Mouse (Mus musculus) hindbrain, embryonic 13.5 days (tissue): ENCODE measurements around the gene Fmnl3. TPM values are rescaled to one million over a fixed set of nuclear protein-coding genes. Genes with fewer than 3 reads are reported as not detected.

ENCODE experiments used
- ATAC-seq: fragments of 200-750 bp; cut with Nextera tagmentation; 2 replicates; pipeline ENCODE4 v1.8.0; 2017; ENCODE audit warnings: moderate TSS enrichment; ENCODE audit not compliant: low FRiP score
- H3K27ac ChIP-seq: fragments of 300-500 bp; sonication (generic); 2 replicates; pipeline ENCODE4 v1.5.1; 2015; ENCODE audit warnings: inconsistent platforms, mild to moderate bottlenecking, moderate library complexity
- H3K27me3 ChIP-seq: fragments of 300-500 bp; sonication (generic); 2 replicates; pipeline ENCODE4 v1.6.1; 2015; ENCODE audit warnings: mild to moderate bottlenecking, inconsistent platforms
- H3K36me3 ChIP-seq: fragments of 300-500 bp; sonication (generic); 2 replicates; pipeline ENCODE4 v1.6.1; 2015; ENCODE audit warnings: mild to moderate bottlenecking, inconsistent platforms
- H3K4me1 ChIP-seq: fragments of 300-500 bp; sonication (generic); replicated peaks from 2 replicates; pipeline ENCODE4 v1.6.1; 2015; ENCODE audit warnings: inconsistent platforms
- H3K4me2 ChIP-seq: fragments of 300-500 bp; sonication (generic); 2 replicates; pipeline ENCODE4 v1.6.1; 2015; ENCODE audit warnings: inconsistent platforms, mild to moderate bottlenecking, moderate library complexity
- H3K4me3 ChIP-seq: fragments of 300-500 bp; sonication (generic); 2 replicates; pipeline ENCODE4 v1.5.1; 2015; ENCODE audit warnings: mild to moderate bottlenecking, inconsistent platforms
- H3K9ac ChIP-seq: fragments of 300-500 bp; sonication (generic); 2 replicates; pipeline ENCODE4 v1.6.1; 2015; ENCODE audit warnings: mild to moderate bottlenecking, inconsistent platforms
- H3K9me3 ChIP-seq: fragments of 300-500 bp; sonication (generic); 2 replicates; pipeline ENCODE4 v1.6.1; 2016; ENCODE audit warnings: inconsistent platforms
- WGBS: fragments of 180-500 bp; shearing (Covaris S2); methylation state at CpG from one replicate; pipeline ENCODE4 v1.1.7; 2015; 5-methylcytosine and 5-hydroxymethylcytosine counted together
- polyA plus RNA-seq: library from polyadenylated mRNA; unstranded; fragments of >200 nt; fragmentation: Nextera tagmentation; extraction: Ambion mirVana; gene quantifications from 2 replicates; pipeline ENCODE4 v1.2.1, GENCODE M21; 2015

The Fmnl3 gene
- 8.2 and 8.8 TPM in 2 replicates for polyA plus RNA-seq

DNA sequence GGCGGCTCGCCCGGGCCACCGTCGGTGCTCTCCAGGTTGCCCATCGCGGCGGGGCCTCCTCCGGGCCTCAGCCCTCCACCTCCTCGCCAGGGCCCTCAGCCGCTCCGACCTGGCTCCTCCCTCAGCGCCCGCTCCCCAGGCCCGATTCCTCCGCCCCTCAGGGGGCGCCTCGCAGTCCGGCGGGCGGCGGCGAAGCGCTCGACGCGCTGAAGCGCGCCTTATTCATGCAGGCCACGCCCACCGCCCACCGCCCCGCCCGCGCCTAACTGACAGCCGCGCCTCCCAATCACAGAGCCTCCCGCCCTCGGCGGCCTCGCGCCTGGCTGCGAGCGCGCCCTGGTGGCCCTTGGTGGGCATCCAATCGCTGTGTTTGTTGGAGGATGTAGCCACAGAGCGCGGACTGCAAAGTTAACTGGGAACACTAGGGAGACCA lies at the start of gene Fmnl3:
Gene Fmnl3, minus strand, starts transcription at position 224 of the 433 bp plus-strand sequence.
- Histone ChIP-seq H3K27ac (peak within 1 kb of the TSS; percentile 91), H3K4me3 (peak within 1 kb of the TSS; percentile 84), H3K4me2 (peak within 1 kb of the TSS; percentile 72), H3K9me3 (no peaks in the 10 kb centered on the region), H3K4me1 (peaks cover 18% of the 10 kb centered on the region), H3K36me3 (no peaks in the 10 kb centered on the region), H3K9ac (peak within 1 kb of the TSS; percentile 89), H3K27me3 (peaks cover 3% of the 10 kb centered on the region; the same call in 1 of the 2 replicates)
- 0% methylated on average over 27 of the region's 48 CpGs for WGBS
- peak; percentile 98 for ATAC-seq

DNA sequence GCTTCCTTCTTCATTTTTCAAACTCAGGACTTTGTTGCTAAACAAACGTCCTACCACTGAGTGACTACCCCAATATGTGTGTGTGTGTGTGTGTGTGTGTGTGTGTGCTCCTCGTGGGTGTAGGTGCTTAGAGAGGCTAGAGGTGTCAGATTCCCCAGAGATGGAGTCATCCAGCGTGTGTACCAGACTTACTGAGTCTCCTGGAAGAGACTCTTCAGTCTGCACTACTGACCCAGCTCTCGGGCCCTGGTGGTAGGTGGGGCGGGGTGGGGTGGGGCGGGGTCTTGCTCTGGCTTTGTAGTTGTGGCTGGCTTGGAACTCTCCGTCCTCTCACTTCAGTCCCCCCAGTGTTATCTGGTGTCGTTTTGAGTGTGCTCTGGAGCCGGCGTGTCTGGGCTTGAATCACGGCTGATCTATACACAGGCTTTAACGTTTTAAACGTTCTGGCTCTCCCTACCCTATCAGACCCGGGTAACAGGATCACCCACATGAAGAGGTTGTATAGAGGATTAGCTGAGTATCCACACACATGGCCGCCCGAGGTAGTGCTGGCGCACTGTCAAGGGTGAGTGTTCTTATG lies 47.5 kb upstream of the Fmnl3 start:
- H3K4me3 ChIP-seq, result no peak overlapping the region
- peaks cover 17% of the 10 kb centered on the region for H3K36me3 ChIP-seq
- H3K9ac ChIP-seq, result no peak overlapping the region
- H3K4me1 ChIP-seq, result peaks cover 14% of the 10 kb centered on the region
- 52% methylated on average over 16 of the region's 17 CpGs for WGBS
- no peaks in the 10 kb centered on the region for H3K9me3 ChIP-seq
- no peak overlapping the region for H3K4me2 ChIP-seq
- no peaks in the 10 kb centered on the region for H3K27me3 ChIP-seq
- H3K27ac ChIP-seq, result no peak overlapping the region
- no peak for ATAC-seq

DNA sequence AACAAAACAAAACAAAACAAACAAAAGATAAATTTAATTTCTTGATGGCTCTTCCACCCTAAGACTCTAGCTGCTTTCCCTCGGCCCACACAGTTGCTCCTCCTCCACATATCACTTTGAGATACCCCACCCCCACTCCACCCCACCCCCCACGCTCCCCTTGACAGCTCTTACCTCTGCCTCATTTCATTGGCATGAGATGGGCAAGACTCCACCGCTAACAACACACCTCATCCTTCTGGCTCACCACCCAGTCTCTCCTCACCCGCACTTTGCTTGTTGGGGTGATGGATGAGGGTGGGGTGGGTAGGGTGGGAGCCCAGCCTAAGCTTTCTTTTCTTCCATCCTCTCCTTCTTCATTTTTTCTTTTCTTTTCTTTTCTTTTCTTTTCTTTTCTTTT lies 46.7 kb upstream of the Fmnl3 start:
- Histone ChIP-seq H3K4me2 (no peak overlapping the region), H3K9me3 (no peaks in the 10 kb centered on the region), H3K9ac (no peak overlapping the region), H3K27ac (no peak overlapping the region), H3K4me3 (no peak overlapping the region), H3K36me3 (peaks cover 8% of the 10 kb centered on the region), H3K4me1 (peaks cover 14% of the 10 kb centered on the region), H3K27me3 (no peaks in the 10 kb centered on the region)
- WGBS, result 41% methylated on average over 4 of the region's 4 CpGs
- ATAC-seq, result no peak

DNA sequence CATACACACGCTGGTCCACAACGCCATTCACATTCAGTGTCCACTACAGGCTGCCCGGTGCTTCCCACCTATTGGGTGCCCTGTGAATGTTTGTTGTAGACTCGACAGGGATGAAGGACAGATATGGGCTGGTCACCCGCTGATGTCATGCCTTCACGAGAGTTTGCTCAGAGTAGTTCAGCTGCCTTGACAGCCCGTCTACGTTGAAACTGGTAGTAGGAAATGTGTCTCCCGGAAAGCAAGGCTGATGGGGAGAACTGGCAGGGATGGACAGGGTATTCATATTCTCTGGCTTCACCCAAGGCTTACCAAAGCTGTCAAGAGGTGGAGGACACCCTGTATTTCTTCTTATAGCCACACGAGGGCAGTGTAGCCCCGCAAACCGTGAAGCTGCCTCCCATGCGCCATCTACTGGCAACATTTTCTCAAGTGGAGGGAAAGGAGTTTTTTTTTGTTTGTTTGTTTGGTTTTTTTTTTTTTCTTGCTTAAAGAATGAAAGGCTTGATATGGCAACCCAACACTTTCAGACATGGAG lies 46.1 kb upstream of the Fmnl3 start:
- Histone ChIP-seq H3K4me2 (0 out of 2 replicates have a peak overlapping the region, but pooled peaks have one; percentile 15), H3K9ac (no peak overlapping the region)

DNA sequence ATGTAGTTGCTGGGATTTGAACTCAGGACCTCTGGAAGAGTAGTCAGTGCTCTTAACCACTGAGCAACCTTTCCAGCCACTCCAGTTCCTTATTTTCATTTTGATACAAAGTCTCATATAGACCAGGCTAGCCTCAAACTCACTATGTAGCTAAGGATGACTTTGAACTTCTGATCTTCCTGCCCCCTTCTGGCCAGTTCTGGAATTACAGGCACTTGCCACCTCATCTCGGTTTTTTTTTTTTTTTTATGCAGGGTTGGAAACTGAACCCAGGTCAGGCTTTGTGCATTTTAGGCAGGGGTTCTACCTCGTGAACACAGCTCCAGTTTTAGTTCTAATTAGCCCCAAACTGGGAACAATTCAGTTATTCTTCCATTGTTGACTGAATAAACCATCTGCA lies 45.5 kb upstream of the Fmnl3 start:
- Histone ChIP-seq H3K4me1 (peaks cover 9% of the 10 kb centered on the region), H3K27ac (no peak overlapping the region), H3K36me3 (no peaks in the 10 kb centered on the region), H3K4me3 (no peak overlapping the region), H3K9me3 (no peaks in the 10 kb centered on the region), H3K4me2 (no peak overlapping the region), H3K27me3 (no peaks in the 10 kb centered on the region), H3K9ac (no peak overlapping the region)
- no peak for ATAC-seq
- 21% methylated on average over 2 of the region's 2 CpGs for WGBS

More for the DNA sequence above, 46.1 kb upstream of the Fmnl3 start:
- Histone ChIP-seq H3K4me1 (peaks cover 14% of the 10 kb centered on the region), H3K9me3 (no peaks in the 10 kb centered on the region), H3K4me3 (no peak overlapping the region), H3K27ac (no peak overlapping the region), H3K27me3 (no peaks in the 10 kb centered on the region), H3K36me3 (peaks cover 4% of the 10 kb centered on the region)
- no peak for ATAC-seq
- 26% methylated on average over 13 of the region's 13 CpGs for WGBS

DNA sequence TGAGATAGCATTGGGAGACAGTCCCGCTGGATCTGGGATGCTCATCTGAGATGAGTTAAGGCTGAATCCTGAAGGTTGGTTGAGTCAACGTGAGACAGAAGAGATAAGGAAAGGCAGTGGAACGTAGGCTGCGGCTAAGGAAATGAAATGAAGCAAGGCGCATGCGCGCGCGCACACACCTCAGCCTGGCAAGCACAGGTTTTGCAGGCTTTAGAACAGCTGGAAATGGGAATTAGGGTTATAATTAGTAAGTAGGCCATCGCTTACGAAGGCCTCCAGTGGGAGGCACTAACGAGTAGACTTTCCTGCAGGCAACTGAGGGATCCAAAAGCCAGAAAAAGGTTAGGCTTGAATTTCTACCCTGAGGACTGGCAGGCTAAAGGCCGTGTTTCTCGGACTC lies 41.5 kb upstream of the Fmnl3 start:
- no peak for ATAC-seq
- no peak overlapping the region for H3K4me2 ChIP-seq

DNA sequence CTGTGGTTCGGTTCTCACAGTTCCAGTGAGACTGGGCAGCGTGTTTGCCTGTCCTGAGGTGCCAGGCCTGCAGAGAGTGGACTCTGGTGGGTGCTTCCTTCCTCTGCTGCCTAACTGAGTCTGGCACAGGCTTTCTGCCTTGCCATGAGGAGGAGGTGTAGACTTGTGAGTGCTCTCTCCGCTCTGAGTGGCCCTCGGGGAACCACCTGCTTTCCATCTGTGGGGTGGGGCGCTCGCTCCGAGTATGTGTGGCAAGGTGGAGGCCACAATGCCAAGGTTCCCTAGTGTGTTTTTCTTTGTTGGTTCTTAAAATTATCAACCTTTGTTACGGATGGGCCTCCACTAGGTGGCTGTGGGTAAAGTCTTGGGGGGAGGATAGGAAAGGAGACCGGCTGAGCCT lies 38.6 kb upstream of the Fmnl3 start:
- Histone ChIP-seq H3K4me1 (no peaks in the 10 kb centered on the region), H3K4me3 (no peak overlapping the region), H3K27me3 (no peaks in the 10 kb centered on the region), H3K9me3 (no peaks in the 10 kb centered on the region), H3K27ac (no peak overlapping the region), H3K36me3 (peaks cover 61% of the 10 kb centered on the region), H3K4me2 (no peak overlapping the region), H3K9ac (no peak overlapping the region)
- WGBS, result 91% methylated on average over 9 of the region's 9 CpGs
- no peak for ATAC-seq

More for the DNA sequence above, 41.5 kb upstream of the Fmnl3 start:
- Histone ChIP-seq H3K36me3 (peaks cover 33% of the 10 kb centered on the region), H3K4me3 (no peak overlapping the region), H3K27ac (0 out of 2 replicates have a peak overlapping the region, but pooled peaks have one; percentile 13), H3K4me1 (peaks cover 4% of the 10 kb centered on the region; the same call in 1 of the 2 replicates), H3K9me3 (no peaks in the 10 kb centered on the region), H3K27me3 (no peaks in the 10 kb centered on the region), H3K9ac (0 out of 2 replicates have a peak overlapping the region, but pooled peaks have one; percentile 35)
- WGBS, result 63% methylated on average over 14 of the region's 14 CpGs

DNA sequence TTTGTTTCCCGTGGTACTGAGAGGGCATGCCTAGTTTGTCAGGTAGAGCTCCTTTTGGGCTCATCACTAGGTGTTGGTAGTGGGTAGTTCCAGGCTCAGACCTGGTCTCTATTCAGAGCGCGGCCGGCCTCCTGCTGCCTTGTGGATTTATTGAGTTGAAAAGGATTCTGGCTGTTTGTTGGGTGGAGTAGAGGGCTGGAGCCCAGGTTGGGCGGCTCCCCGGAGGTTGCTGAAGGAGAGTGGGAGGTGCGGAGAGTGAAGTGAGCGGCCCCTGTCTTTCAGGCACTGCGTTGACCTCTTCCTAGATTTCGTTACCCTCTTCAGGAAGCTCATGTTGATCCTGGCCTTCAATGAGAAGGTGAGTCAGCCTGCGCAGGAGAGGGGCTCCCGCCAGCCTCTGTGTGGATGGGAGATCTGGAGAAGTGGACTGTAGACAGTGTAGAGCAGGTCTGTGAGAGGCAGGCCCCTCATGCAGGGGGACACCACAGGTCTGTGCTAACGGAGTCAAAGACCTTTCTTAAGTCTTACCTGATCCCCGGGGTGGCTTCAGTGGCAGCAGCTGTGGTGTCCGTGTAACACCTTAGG lies 36.8 kb upstream of the Fmnl3 start:
- Histone ChIP-seq H3K36me3 (peaks cover 74% of the 10 kb centered on the region), H3K4me2 (no peak overlapping the region), H3K27ac (no peak overlapping the region), H3K9ac (no peak overlapping the region), H3K4me3 (no peak overlapping the region), H3K4me1 (no peaks in the 10 kb centered on the region), H3K9me3 (no peaks in the 10 kb centered on the region), H3K27me3 (no peaks in the 10 kb centered on the region)
- ATAC-seq, result no peak
- 93% methylated on average over 15 of the region's 15 CpGs for WGBS

DNA sequence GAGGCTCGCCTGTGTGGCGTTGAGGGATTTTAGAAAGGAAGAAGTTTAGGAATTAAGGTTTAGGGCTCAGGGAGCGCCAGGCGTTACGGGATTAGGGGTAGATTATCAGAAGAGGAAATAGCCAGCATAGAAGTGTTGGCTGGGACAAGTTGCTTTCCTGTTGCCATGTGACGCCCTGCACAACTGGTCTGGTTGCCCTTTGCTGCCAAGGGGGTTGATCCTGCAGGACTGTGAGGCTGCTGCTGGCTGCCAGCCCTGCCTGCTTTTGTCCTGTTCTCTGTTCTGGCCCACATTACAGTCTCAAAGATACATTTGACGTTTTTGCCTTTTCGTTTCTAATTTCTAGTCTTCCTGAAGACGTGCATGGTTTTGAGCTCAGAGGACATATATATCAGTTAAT lies 34.9 kb upstream of the Fmnl3 start:
- H3K4me3 ChIP-seq, result no peak overlapping the region
- H3K9me3 ChIP-seq, result no peaks in the 10 kb centered on the region
- no peak overlapping the region for H3K9ac ChIP-seq
- H3K4me2 ChIP-seq, result no peak overlapping the region
- WGBS, result 95% methylated on average over 9 of the region's 9 CpGs
- 0 out of 2 replicates have a peak, but pooled peaks cover 3% of the 10 kb centered on the region for H3K4me1 ChIP-seq
- no peak overlapping the region for H3K27ac ChIP-seq
- ATAC-seq, result no peak
- H3K36me3 ChIP-seq, result peaks cover 76% of the 10 kb centered on the region
- no peaks in the 10 kb centered on the region for H3K27me3 ChIP-seq

DNA sequence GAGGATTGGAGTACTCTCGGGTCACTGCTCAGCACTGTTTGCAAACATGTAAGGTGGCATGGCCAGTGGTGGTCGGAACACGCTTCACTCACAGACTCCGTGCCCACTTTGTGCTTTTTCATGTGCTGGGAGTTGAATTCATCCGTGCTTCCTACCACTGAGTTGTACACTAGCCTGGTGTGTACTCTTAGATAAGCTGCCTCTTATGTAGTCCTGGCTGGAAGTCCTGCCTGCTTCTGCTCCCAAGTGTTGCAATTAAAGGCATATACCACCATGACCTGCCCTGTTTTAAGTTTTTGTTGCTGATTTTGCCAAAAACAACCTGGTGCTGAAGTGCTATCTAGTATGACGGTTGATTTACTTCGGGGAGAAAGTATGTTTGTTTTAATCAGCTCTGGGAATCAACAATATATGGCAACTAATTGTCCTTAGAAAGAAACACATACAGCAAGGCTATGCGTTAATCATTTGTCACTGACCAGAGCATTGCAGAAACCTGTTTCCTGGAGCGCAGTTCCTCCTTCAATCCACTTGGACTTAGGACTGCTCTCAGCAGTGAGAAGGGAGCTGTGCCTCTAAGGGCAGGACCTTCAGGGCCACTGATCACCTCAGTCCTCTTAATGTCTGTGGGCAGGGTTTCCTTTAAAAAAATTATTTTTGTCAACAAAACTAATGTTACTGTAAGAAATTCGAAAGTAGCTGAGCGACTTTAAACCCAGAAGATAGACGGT lies 33.0 kb upstream of the Fmnl3 start:
- H3K27ac ChIP-seq, result no peak overlapping the region
- ATAC-seq, result no peak
- peaks cover 59% of the 10 kb centered on the region for H3K36me3 ChIP-seq
- H3K9ac ChIP-seq, result no peak overlapping the region
- no peaks in the 10 kb centered on the region for H3K27me3 ChIP-seq
- no peak overlapping the region for H3K4me2 ChIP-seq
- H3K9me3 ChIP-seq, result no peaks in the 10 kb centered on the region
- peaks cover 20% of the 10 kb centered on the region for H3K4me1 ChIP-seq
- H3K4me3 ChIP-seq, result no peak overlapping the region
- WGBS, result 94% methylated on average over 12 of the region's 12 CpGs

DNA sequence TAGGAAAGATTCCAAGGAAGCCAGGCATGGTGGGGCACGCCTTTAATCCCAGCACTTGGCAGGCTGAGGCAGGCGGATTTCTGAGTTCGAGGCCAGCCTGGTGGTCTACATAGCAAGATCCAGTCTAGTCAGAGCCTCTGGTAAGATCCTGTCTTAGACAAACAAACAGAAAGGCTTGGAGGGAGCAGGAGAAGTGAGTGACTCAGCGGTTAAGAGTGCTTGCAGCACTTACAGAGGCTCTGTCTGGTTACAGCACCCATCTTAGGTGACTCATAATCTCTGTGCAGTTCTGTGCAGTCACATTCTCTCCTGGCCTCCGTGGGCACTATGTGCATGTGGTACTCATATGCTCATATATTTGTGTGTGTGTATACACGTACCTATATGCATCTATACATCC lies 30.3 kb upstream of the Fmnl3 start:
- no peak for ATAC-seq
- Histone ChIP-seq H3K36me3 (peaks cover 32% of the 10 kb centered on the region), H3K4me1 (peaks cover 41% of the 10 kb centered on the region), H3K4me3 (no peak overlapping the region), H3K27me3 (no peaks in the 10 kb centered on the region), H3K27ac (no peak overlapping the region), H3K9me3 (no peaks in the 10 kb centered on the region), H3K4me2 (no peak overlapping the region), H3K9ac (no peak overlapping the region)
- 94% methylated on average over 6 of the region's 6 CpGs for WGBS

DNA sequence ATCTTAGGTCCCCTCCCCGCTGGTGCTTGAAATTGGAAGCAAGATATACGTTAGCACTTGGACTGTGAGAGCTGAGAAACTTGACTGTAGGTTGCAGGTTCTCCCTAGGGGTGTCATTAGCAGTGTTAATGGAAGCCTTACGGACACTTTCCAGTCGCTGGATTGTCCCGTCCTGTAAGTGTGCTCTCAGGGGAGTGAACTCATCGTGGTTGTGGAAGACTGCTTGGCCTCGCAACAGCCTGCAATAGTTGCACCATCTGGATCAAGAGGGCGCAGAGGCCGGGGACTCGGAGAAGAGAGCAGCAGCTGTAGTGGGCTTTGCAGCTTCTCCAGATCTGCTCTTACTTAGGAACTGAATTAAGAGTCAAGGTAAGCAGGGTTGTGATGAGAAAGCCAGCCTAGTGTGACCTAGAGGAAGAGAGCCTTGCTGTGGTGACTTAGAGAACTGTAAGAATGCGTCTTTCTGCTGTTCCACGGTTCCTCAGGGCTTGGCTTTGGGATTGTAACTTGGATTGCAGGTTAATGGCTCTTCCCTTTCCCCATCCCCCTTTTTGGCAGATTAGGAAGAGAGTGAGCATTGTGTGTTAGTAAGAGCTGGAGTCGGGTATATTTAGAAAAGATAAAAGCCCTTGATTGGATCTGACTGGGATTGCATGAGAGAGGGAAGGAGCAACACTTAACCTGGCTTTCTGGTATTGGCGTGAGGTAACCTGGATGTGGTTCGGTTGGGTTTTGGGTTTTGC lies 29.4 kb upstream of the Fmnl3 start:
- Histone ChIP-seq H3K9me3 (no peaks in the 10 kb centered on the region), H3K36me3 (peaks cover 24% of the 10 kb centered on the region), H3K27ac (peak overlapping the region; percentile 23; the same call in 1 of the 2 replicates), H3K4me3 (no peak overlapping the region), H3K4me2 (no peak overlapping the region), H3K4me1 (peaks cover 50% of the 10 kb centered on the region), H3K9ac (no peak overlapping the region), H3K27me3 (no peaks in the 10 kb centered on the region)
- no peak for ATAC-seq
- WGBS, result 76% methylated on average over 15 of the region's 15 CpGs
